Mouse (Mus musculus) thymus, adult 2 months (tissue): ENCODE data around the gene Klhdc9. TPM values are rescaled to one million over a fixed set of nuclear protein-coding genes. Genes with fewer than 3 reads are reported as not detected.

Experiments
- DNase-seq: peaks from one replicate; pipeline ENCODE4 v3.0.0; 2021
- H3K27ac ChIP-seq: fragments of 200-500 bp; 2 replicates; pipeline ENCODE4 v1.5.1; 2012; ENCODE audit warnings: low read length, control low read depth; ENCODE audit not compliant: control insufficient read depth, insufficient read depth
- H3K27me3 ChIP-seq: fragments of 200-500 bp; 2 replicates; pipeline ENCODE4 v1.6.1; 2012; ENCODE audit warnings: mild to moderate bottlenecking, low read length, moderate library complexity, mixed read lengths; ENCODE audit not compliant: control insufficient read depth, insufficient read depth
- H3K36me3 ChIP-seq: fragments of 200-500 bp; 2 replicates; pipeline ENCODE4 v1.6.1; 2012; ENCODE audit warnings: mild to moderate bottlenecking, low read length, moderate library complexity; ENCODE audit not compliant: control insufficient read depth, insufficient read depth
- H3K4me1 ChIP-seq: fragments of 200-500 bp; replicated peaks from 2 replicates; pipeline ENCODE4 v1.6.1; 2012; ENCODE audit warnings: low read length; ENCODE audit not compliant: control insufficient read depth, insufficient read depth
- H3K4me3 ChIP-seq: fragments of 200-500 bp; 2 replicates; pipeline ENCODE4 v1.5.1; 2012; ENCODE audit warnings: mild to moderate bottlenecking, low read length, control low read depth, moderate library complexity; ENCODE audit not compliant: control insufficient read depth, insufficient read depth
- CTCF ChIP-seq: fragments of 200-500 bp; IDR thresholded peaks from 2 replicates; pipeline ENCODE4 v1.5.1; 2012; ENCODE audit warnings: mild to moderate bottlenecking, control low read depth, low read length, moderate library complexity, borderline replicate concordance; ENCODE audit not compliant: control insufficient read depth, poor library complexity, insufficient read depth; ENCODE audit errors: extremely low read depth
- POLR2A ChIP-seq: fragments of 200-500 bp; IDR thresholded peaks from 2 replicates; pipeline ENCODE4 v1.6.1; 2012; ENCODE audit warnings: mild to moderate bottlenecking, low read length, control low read depth, moderate library complexity; ENCODE audit not compliant: control insufficient read depth, poor library complexity, insufficient read depth; ENCODE audit errors: extremely low read depth
- WGBS: fragments of 180-500 bp; shearing (Covaris S2); methylation state at CpG from one replicate; pipeline ENCODE4 v1.1.7; 2018; 5-methylcytosine and 5-hydroxymethylcytosine counted together
- polyA plus RNA-seq: library from polyadenylated mRNA; depleted of rRNA; stranded (reverse); fragments of >200 nt; gene quantifications from 2 replicates; pipeline ENCODE4 v1.2.3, GENCODE M21; 2012

The Klhdc9 gene
- polyA plus RNA-seq, 1 experiment, result 0.39 TPM

- DNase-seq, result peak; percentile 92
- under 1% methylated on average over 53 of the region's 53 CpGs for WGBS
- peaks cover 23% of the 10 kb centered on the region for H3K36me3 ChIP-seq
- H3K27ac ChIP-seq, result peak within 1 kb of the TSS; percentile 9; the same call in 1 of the 2 replicates
- peaks cover 12% of the 10 kb centered on the region for H3K4me1 ChIP-seq
- H3K4me3 ChIP-seq, result peak within 1 kb of the TSS; percentile 87
- TF ChIP-seq CTCF (peak; percentile 57; the same call in 1 of the 2 replicates), POLR2A (peak; percentile 81)
- H3K27me3 ChIP-seq, result no peaks in the 10 kb centered on the region
Measured at GRCm38 (mm10) chr1:171345225-171346094, 15.1 kb downstream of the Klhdc9 start, which contains the start of the genes Nit1 and Pfdn2. Gene Nit1, minus strand, starts transcription at chr1:171345646. Gene Pfdn2, plus strand, starts transcription at chr1:171345670.

GRCm38 (mm10) chr1:171344715-171345114 is 15.9 kb downstream of the Klhdc9 start:
- no peak overlapping the region for H3K27ac ChIP-seq
- WGBS, result 75% methylated on average over 9 of the region's 9 CpGs
- no peak for DNase-seq
- H3K36me3 ChIP-seq, result peaks cover 29% of the 10 kb centered on the region
- H3K4me3 ChIP-seq, result no peak overlapping the region
- TF ChIP-seq POLR2A (no peak), CTCF (no peak)
- no peaks in the 10 kb centered on the region for H3K27me3 ChIP-seq
- peaks cover 12% of the 10 kb centered on the region for H3K4me1 ChIP-seq

GRCm38 (mm10) chr1:171343922-171344677 is 16.5 kb downstream of the Klhdc9 start:
- WGBS, result 90% methylated on average over 9 of the region's 9 CpGs
- no peak overlapping the region for H3K4me3 ChIP-seq
- H3K36me3 ChIP-seq, result peaks cover 35% of the 10 kb centered on the region
- peaks cover 12% of the 10 kb centered on the region for H3K4me1 ChIP-seq
- no peak overlapping the region for H3K27ac ChIP-seq
- H3K27me3 ChIP-seq, result no peaks in the 10 kb centered on the region
- no peak for DNase-seq
- TF ChIP-seq POLR2A (no peak), CTCF (no peak)

- Histone ChIP-seq H3K4me3 (no peak overlapping the region), H3K4me1 (peaks cover 12% of the 10 kb centered on the region), H3K27ac (no peak overlapping the region), H3K27me3 (no peaks in the 10 kb centered on the region), H3K36me3 (peaks cover 50% of the 10 kb centered on the region)
- TF ChIP-seq CTCF, result no peak
- TF ChIP-seq POLR2A, result no peak
- WGBS, result 98% methylated on average over 16 of the region's 16 CpGs
- DNase-seq, result no peak
Measured at GRCm38 (mm10) chr1:171342262-171343207, 18.1 kb downstream of the Klhdc9 start.

GRCm38 (mm10) chr1:171330216-171330560 is 30.4 kb downstream of the Klhdc9 start:
- 4% methylated on average over 4 of the region's 4 CpGs for WGBS
- Histone ChIP-seq H3K4me3 (peak overlapping the region; percentile 90), H3K27me3 (no peaks in the 10 kb centered on the region), H3K4me1 (peaks cover 8% of the 10 kb centered on the region), H3K36me3 (no peaks in the 10 kb centered on the region), H3K27ac (peak overlapping the region; percentile 16; the same call in 1 of the 2 replicates)
- no peak for DNase-seq
- no peak for TF ChIP-seq POLR2A
- no peak for TF ChIP-seq CTCF
